Mouse (Mus musculus): ENCODE results near the gene Ift140.

DNA sequence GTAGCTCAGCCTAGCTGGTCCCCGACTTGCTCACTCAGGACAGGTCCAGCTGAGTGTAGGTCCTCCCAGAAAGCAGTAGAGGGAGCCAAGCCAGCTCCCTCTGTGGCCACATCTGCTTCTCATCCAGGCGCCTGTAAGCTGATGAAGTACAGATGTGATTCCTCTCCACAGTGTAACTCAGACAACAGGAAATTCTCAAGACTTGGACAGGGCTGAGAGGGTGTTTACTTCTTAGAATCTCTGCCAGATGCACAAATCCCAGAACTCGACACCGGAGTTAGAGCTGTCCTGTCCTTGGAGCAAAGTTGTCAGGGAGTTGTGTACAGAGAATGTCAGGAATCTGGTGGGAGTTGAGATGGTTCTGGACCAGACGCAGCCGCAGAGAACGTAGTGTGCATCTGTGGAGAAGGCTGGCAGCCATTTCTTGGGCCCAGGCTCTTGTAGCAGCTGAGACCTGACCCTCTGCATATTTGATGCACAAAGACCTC, 67.6 kb downstream of the Ift140 start, which contains the start of gene Tmem204:
- TF ChIP-seq POLR2A (IDR thresholded peaks at IDR 0.05; ENCODE audit: insufficient read depth, low read depth, low read length) (peak; percentile 59; the same call in 1 of the 2 replicates), EP300 (IDR thresholded peaks at IDR 0.05; ENCODE audit: insufficient read depth, low read depth, low read length) (peak; percentile 93)
